Mouse (Mus musculus) brown adipose tissue, adult 24 weeks (tissue): Measurements from ENCODE around the gene Mapk6. TPM values are rescaled to one million over a fixed set of nuclear protein-coding genes. Genes with fewer than 3 reads are reported as not detected.
"Not testable (repeated sequence)": the region's sequence is repeated elsewhere in the genome, so short reads cannot be mapped to it uniquely, and the experiment has no call there.

Source experiments
- H3K27ac ChIP-seq: fragments of 200-500 bp; replicated peaks from 2 replicates; pipeline ENCODE4 v1.5.1; 2012; ENCODE audit warnings: low read depth, mild to moderate bottlenecking, low read length
- H3K4me1 ChIP-seq: fragments of 200-500 bp; 2 replicates; pipeline ENCODE4 v1.6.1; 2012; ENCODE audit warnings: low read length, mixed read lengths; ENCODE audit not compliant: control insufficient read depth, insufficient read depth, insufficient read length
- H3K4me3 ChIP-seq: fragments of 200-500 bp; 2 replicates; pipeline ENCODE4 v1.5.1; 2012; ENCODE audit warnings: low read depth, mild to moderate bottlenecking, low read length, moderate library complexity; ENCODE audit not compliant: insufficient read depth
- polyA plus RNA-seq: library from polyadenylated mRNA; stranded (reverse); fragments of >200 nt; gene quantifications from 2 replicates; pipeline ENCODE4 v1.2.4, GENCODE M21; 2012; ENCODE audit not compliant: missing spikeins, insufficient read depth, insufficient read length

The Mapk6 gene
- 12.0 and 16.0 TPM in 2 replicates for polyA plus RNA-seq

- peak within 1 kb of the TSS; percentile 96 for H3K4me3 ChIP-seq
- H3K4me1 ChIP-seq, result peaks cover 7% of the 10 kb centered on the region; the same call in 1 of the 2 replicates
- peak within 1 kb of the TSS; percentile 96 for H3K27ac ChIP-seq
Observed at GRCm38 (mm10) chr9:75409852-75410378, at the start of gene Mapk6. TSS of gene Mapk6 (minus strand) at chr9:75410005.

- Histone ChIP-seq H3K27ac (no peak overlapping the region), H3K4me1 (no peaks in the 10 kb centered on the region), H3K4me3 (no peak overlapping the region)
Observed at GRCm38 (mm10) chr9:75455684-75456083, 45.9 kb upstream of the Mapk6 start.

- peak overlapping the region; percentile 54; the same call in 1 of the 2 replicates for H3K27ac ChIP-seq
- H3K4me3 ChIP-seq, result no peak overlapping the region
- no peaks in the 10 kb centered on the region for H3K4me1 ChIP-seq
Observed at GRCm38 (mm10) chr9:75453994-75454393, 44.2 kb upstream of the Mapk6 start.

GRCm38 (mm10) chr9:75448021-75448420 is 38.2 kb upstream of the Mapk6 start:
- no peaks in the 10 kb centered on the region for H3K4me1 ChIP-seq
- H3K4me3 ChIP-seq, result no peak overlapping the region
- no peak overlapping the region for H3K27ac ChIP-seq

GRCm38 (mm10) chr9:75446574-75446973 is 36.8 kb upstream of the Mapk6 start:
- not testable (repeated sequence) for H3K4me3 ChIP-seq

GRCm38 (mm10) chr9:75444981-75445380 is 35.2 kb upstream of the Mapk6 start:
- H3K27ac ChIP-seq, result no peak overlapping the region
- H3K4me3 ChIP-seq, result no peak overlapping the region
- no peaks in the 10 kb centered on the region for H3K4me1 ChIP-seq

More at GRCm38 (mm10) chr9:75446574-75446973, 36.8 kb upstream of the Mapk6 start:
- H3K27ac ChIP-seq, H3K4me1 ChIP-seq: not testable (repeated sequence)

GRCm38 (mm10) chr9:75441691-75442131 is 31.9 kb upstream of the Mapk6 start:
- Histone ChIP-seq H3K27ac (no peak overlapping the region), H3K4me3 (peak overlapping the region; percentile 76), H3K4me1 (no peaks in the 10 kb centered on the region)

- H3K4me1 ChIP-seq, result no peaks in the 10 kb centered on the region
- peak within 1 kb of the TSS; percentile 65 for H3K27ac ChIP-seq
- H3K4me3 ChIP-seq, result peak within 1 kb of the TSS; percentile 76
Observed at GRCm38 (mm10) chr9:75440796-75441666, 31.2 kb upstream of the Mapk6 start, which contains the start of gene Leo1. TSS of gene Leo1 (plus strand) at chr9:75441524.

- H3K4me3 ChIP-seq, result no peak overlapping the region
- no peak overlapping the region for H3K27ac ChIP-seq
- peaks cover 10% of the 10 kb centered on the region; the same call in 1 of the 2 replicates for H3K4me1 ChIP-seq
Observed at GRCm38 (mm10) chr9:75437653-75438385, 28.0 kb upstream of the Mapk6 start.

GRCm38 (mm10) chr9:75435918-75436317 is 26.1 kb upstream of the Mapk6 start:
- no peak overlapping the region for H3K4me3 ChIP-seq
- peak overlapping the region; percentile 80 for H3K27ac ChIP-seq
- peaks cover 10% of the 10 kb centered on the region; the same call in 1 of the 2 replicates for H3K4me1 ChIP-seq

GRCm38 (mm10) chr9:75435291-75435690 is 25.5 kb upstream of the Mapk6 start:
- peak overlapping the region; percentile 80 for H3K27ac ChIP-seq

GRCm38 (mm10) chr9:75434872-75435271 is 25.1 kb upstream of the Mapk6 start:
- H3K27ac ChIP-seq, result peak overlapping the region; percentile 80
- H3K4me1 ChIP-seq, result peaks cover 10% of the 10 kb centered on the region; the same call in 1 of the 2 replicates
- no peak overlapping the region for H3K4me3 ChIP-seq

More at GRCm38 (mm10) chr9:75435291-75435690, 25.5 kb upstream of the Mapk6 start:
- peaks cover 10% of the 10 kb centered on the region; the same call in 1 of the 2 replicates for H3K4me1 ChIP-seq
- H3K4me3 ChIP-seq, result no peak overlapping the region

GRCm38 (mm10) chr9:75434172-75434793 is 24.5 kb upstream of the Mapk6 start:
- peak overlapping the region; percentile 49; the same call in 1 of the 2 replicates for H3K27ac ChIP-seq
- H3K4me1 ChIP-seq, result peaks cover 10% of the 10 kb centered on the region; the same call in 1 of the 2 replicates
- H3K4me3 ChIP-seq, result no peak overlapping the region

- Histone ChIP-seq H3K4me3 (no peak overlapping the region), H3K27ac (no peak overlapping the region), H3K4me1 (peaks cover 10% of the 10 kb centered on the region; the same call in 1 of the 2 replicates)
Observed at GRCm38 (mm10) chr9:75432694-75433093, 22.9 kb upstream of the Mapk6 start.
